Mouse (Mus musculus): ENCODE measurements at regions not wholly inside any gene's neighbourhood (a gene's known extent, or its start where the extent isn't known, plus 50 kb on each side); places are given as distances from the start of the nearest gene placed in this dataset.
A peak's percentile ranks its signal among the peaks of the same experiment; 100 is the strongest.

DNA sequence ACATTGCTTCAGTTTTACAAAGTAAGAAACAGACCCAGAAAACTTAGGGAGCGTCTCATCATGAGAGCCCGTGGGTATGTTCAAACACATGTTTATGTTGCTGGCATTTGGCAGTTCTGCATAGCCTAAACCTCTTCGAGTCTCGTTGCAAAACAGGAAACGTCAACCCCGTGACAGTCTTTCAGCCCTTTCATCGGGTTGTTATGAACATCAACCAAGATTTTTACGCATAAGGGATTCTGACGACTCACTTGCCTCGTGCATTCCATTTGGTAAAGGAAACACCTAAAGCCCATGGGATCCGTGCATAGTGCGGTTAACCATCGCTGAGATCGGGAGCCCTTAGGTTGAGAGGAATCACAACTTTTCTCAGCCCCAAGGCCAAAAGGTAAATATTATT is 115.7 kb downstream of the Gpam start:
- 67% methylated on average over 14 of the region's 14 CpGs for WGBS
- DNase-seq (ENCODE audit: low spot score) (peak; percentile 12), ATAC-seq (ENCODE audit: low FRiP score, low read depth) (no peak)
- H3K9ac ChIP-seq (ENCODE audit: low read depth, low read length, severe bottlenecking): no peak overlapping the region
- H3K4me3 ChIP-seq (replicated peaks; ENCODE audit: low read length): no peak overlapping the region
- H3K4me1 ChIP-seq (ENCODE audit: control insufficient read depth, insufficient read depth, low read length): no peaks in the 10 kb centered on the region
- H3K36me3 ChIP-seq (ENCODE audit: control insufficient read depth, insufficient read depth, low read length): no peaks in the 10 kb centered on the region
- no peaks in the 10 kb centered on the region for H3K27me3 ChIP-seq (ENCODE audit: control insufficient read depth, insufficient read depth, low read length)
- H3K9me3 ChIP-seq (ENCODE audit: control insufficient read depth, low read length): no peaks in the 10 kb centered on the region; the same call in 1 of the 2 replicates
- no peak overlapping the region for H3K27ac ChIP-seq (replicated peaks; ENCODE audit: low read depth, low read length)
- TF ChIP-seq POLR2A (IDR thresholded peaks at IDR 0.05; ENCODE audit: borderline replicate concordance, extremely low read depth, insufficient read depth, insufficient read length): no peak
- no peak overlapping the region for H3K4me2 ChIP-seq (replicated peaks; ENCODE audit: low read depth, low read length, severe bottlenecking)

DNA sequence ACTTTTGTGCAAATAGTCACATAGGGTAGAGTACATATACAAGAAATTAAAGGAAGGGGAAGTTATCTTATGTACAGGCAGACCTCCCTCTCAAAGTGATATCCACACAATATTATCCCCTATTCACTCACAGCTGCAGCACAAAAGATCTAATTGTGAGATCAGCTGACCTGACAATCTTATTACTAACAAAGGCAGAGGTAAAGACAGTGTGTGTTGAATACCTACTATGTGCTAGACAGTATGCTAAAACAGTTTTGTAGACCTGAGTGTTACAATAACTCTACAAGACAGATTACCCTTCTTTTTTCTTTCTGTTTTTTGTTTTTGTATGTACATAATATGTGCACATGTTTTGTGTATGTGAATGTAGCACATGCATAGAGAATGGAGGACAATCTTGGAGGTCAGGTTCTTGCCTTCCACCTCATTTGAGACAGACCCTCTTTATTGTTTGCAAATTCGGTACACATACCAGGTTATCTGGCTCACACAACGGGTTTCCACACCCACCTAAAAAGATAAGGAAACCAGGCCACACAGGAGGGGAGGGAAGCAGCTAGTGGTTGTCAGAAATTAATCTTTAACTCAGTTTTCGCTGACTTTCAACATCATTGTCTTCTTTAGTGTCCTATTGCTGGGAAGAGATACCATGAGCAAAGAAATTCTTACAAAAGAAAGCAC is 118.4 kb downstream of the Gpam start:
- H3K4me1 ChIP-seq (ENCODE audit: control insufficient read depth, insufficient read depth, low read length): no peaks in the 10 kb centered on the region
- no peaks in the 10 kb centered on the region for H3K27me3 ChIP-seq (ENCODE audit: control insufficient read depth, insufficient read depth, low read length)
- no peak overlapping the region for H3K27ac ChIP-seq (replicated peaks; ENCODE audit: low read depth, low read length)
- no peak for TF ChIP-seq POLR2A (IDR thresholded peaks at IDR 0.05; ENCODE audit: borderline replicate concordance, extremely low read depth, insufficient read depth, insufficient read length)
- no peaks in the 10 kb centered on the region for H3K36me3 ChIP-seq (ENCODE audit: control insufficient read depth, insufficient read depth, low read length)
- ATAC-seq (ENCODE audit: low FRiP score, low read depth) (no peak), DNase-seq (ENCODE audit: low spot score) (no peak)
- H3K9ac ChIP-seq (ENCODE audit: low read depth, low read length, severe bottlenecking): no peak overlapping the region
- WGBS: 87% methylated on average over 3 of the region's 3 CpGs
- no peak overlapping the region for H3K4me2 ChIP-seq (replicated peaks; ENCODE audit: low read depth, low read length, severe bottlenecking)
- no peak overlapping the region for H3K4me3 ChIP-seq (replicated peaks; ENCODE audit: low read length)
- no peaks in the 10 kb centered on the region; the same call in 1 of the 2 replicates for H3K9me3 ChIP-seq (ENCODE audit: control insufficient read depth, low read length)

GRCm38 (mm10) chr19:54989982-54990381 is 137.1 kb downstream of the Gpam start:
- no peak overlapping the region for H3K9ac ChIP-seq (ENCODE audit: low read depth, low read length, severe bottlenecking)
- DNase-seq (ENCODE audit: low spot score): no peak
- H3K27me3 ChIP-seq (ENCODE audit: control insufficient read depth, insufficient read depth, low read length): no peaks in the 10 kb centered on the region
- H3K27ac ChIP-seq (replicated peaks; ENCODE audit: low read depth, low read length): no peak overlapping the region
- no peak overlapping the region for H3K4me2 ChIP-seq (replicated peaks; ENCODE audit: low read depth, low read length, severe bottlenecking)
- no peaks in the 10 kb centered on the region for H3K4me1 ChIP-seq (ENCODE audit: control insufficient read depth, insufficient read depth, low read length)
- no peaks in the 10 kb centered on the region for H3K36me3 ChIP-seq (ENCODE audit: control insufficient read depth, insufficient read depth, low read length)
- H3K4me3 ChIP-seq (replicated peaks; ENCODE audit: low read length): no peak overlapping the region
- TF ChIP-seq POLR2A (IDR thresholded peaks at IDR 0.05; ENCODE audit: borderline replicate concordance, extremely low read depth, insufficient read depth, insufficient read length): no peak
- ATAC-seq (ENCODE audit: low FRiP score, low read depth): no peak
- no peaks in the 10 kb centered on the region for H3K9me3 ChIP-seq (ENCODE audit: control insufficient read depth, low read length)
- WGBS: 82% methylated on average over 3 of the region's 3 CpGs

DNA sequence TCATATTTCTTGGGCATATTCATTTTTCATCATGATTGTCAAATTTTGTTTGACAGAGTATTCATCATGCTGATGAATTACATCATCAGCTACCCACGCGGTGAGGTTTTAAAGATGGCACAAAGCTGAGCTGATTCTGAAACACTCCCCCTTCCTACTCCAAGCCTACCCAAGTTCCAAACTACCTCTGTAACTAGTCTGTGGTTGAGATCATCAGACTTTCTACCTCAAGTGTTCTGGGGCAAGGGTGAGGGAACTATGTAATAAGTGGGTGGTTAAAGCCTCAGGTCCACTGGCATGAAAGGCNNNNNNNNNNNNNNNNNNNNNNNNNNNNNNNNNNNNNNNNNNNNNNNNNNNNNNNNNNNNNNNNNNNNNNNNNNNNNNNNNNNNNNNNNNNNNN is 142.5 kb downstream of the Gpam start:
- Histone ChIP-seq H3K9ac (ENCODE audit: low read depth, low read length, severe bottlenecking) (no peak overlapping the region), H3K4me3 (replicated peaks; ENCODE audit: low read length) (no peak overlapping the region), H3K27ac (replicated peaks; ENCODE audit: low read depth, low read length) (no peak overlapping the region), H3K4me2 (replicated peaks; ENCODE audit: low read depth, low read length, severe bottlenecking) (no peak overlapping the region), H3K36me3 (ENCODE audit: control insufficient read depth, insufficient read depth, low read length) (no peaks in the 10 kb centered on the region), H3K27me3 (ENCODE audit: control insufficient read depth, insufficient read depth, low read length) (no peaks in the 10 kb centered on the region), H3K9me3 (ENCODE audit: control insufficient read depth, low read length) (no peaks in the 10 kb centered on the region), H3K4me1 (ENCODE audit: control insufficient read depth, insufficient read depth, low read length) (no peaks in the 10 kb centered on the region)
- WGBS: 86% methylated on average over 2 of the region's 2 CpGs
- no peak for TF ChIP-seq POLR2A (IDR thresholded peaks at IDR 0.05; ENCODE audit: borderline replicate concordance, extremely low read depth, insufficient read depth, insufficient read length)
- no peak for DNase-seq (ENCODE audit: low spot score)
- ATAC-seq (ENCODE audit: low FRiP score, low read depth): no peak

- no peak for DNase-seq (ENCODE audit: low spot score)
Observed at GRCm38 (mm10) chr19:54982801-54983200, 144.2 kb downstream of the Gpam start.

More at GRCm38 (mm10) chr19:54982801-54983200, 144.2 kb downstream of the Gpam start:
- no peaks in the 10 kb centered on the region for H3K36me3 ChIP-seq (ENCODE audit: control insufficient read depth, insufficient read depth, low read length)
- no peak overlapping the region for H3K4me3 ChIP-seq (replicated peaks; ENCODE audit: low read length)
- no peaks in the 10 kb centered on the region for H3K4me1 ChIP-seq (ENCODE audit: control insufficient read depth, insufficient read depth, low read length)
- TF ChIP-seq POLR2A (IDR thresholded peaks at IDR 0.05; ENCODE audit: borderline replicate concordance, extremely low read depth, insufficient read depth, insufficient read length): no peak
- no peaks in the 10 kb centered on the region for H3K27me3 ChIP-seq (ENCODE audit: control insufficient read depth, insufficient read depth, low read length)
- no peaks in the 10 kb centered on the region for H3K9me3 ChIP-seq (ENCODE audit: control insufficient read depth, low read length)
- no peak for ATAC-seq (ENCODE audit: low FRiP score, low read depth)
- no peak overlapping the region for H3K9ac ChIP-seq (ENCODE audit: low read depth, low read length, severe bottlenecking)
- H3K4me2 ChIP-seq (replicated peaks; ENCODE audit: low read depth, low read length, severe bottlenecking): no peak overlapping the region
- H3K27ac ChIP-seq (replicated peaks; ENCODE audit: low read depth, low read length): no peak overlapping the region
- WGBS: 43% methylated on average over 4 of the region's 4 CpGs
